Mouse (Mus musculus) lung, postnatal 0 days (tissue): ENCODE measurements around the gene Atp2a2. TPM values are rescaled to one million over a fixed set of nuclear protein-coding genes. Genes with fewer than 3 reads are reported as not detected.

ENCODE experiments used
- ATAC-seq: fragments of 200-750 bp; cut with Nextera tagmentation; 2 replicates; pipeline ENCODE4 v1.8.0; 2017; ENCODE audit warnings: moderate library complexity
- DNase-seq: peaks from one replicate; pipeline ENCODE4 v3.0.0-alpha.2; 2016; ENCODE audit warnings: low spot score
- H3K27ac ChIP-seq: fragments of 300-500 bp; sonication (generic); 2 replicates; pipeline ENCODE4 v1.5.1; 2014; ENCODE audit warnings: antibody characterized with exemption, mild to moderate bottlenecking, low read length, mixed read lengths
- H3K27me3 ChIP-seq: fragments of 300-500 bp; sonication (generic); replicated peaks from 2 replicates; pipeline ENCODE4 v1.6.1; 2014; ENCODE audit warnings: low read length, mixed read lengths; ENCODE audit not compliant: insufficient read depth
- H3K36me3 ChIP-seq: fragments of 300-500 bp; sonication (generic); 2 replicates; pipeline ENCODE4 v1.6.1; 2014; ENCODE audit warnings: low read length, mixed read lengths; ENCODE audit not compliant: insufficient read depth
- H3K4me1 ChIP-seq: fragments of 300-500 bp; sonication (generic); 2 replicates; pipeline ENCODE4 v1.6.1; 2014; ENCODE audit warnings: antibody characterized with exemption, low read depth, low read length, mixed read lengths; ENCODE audit not compliant: insufficient read depth
- H3K4me2 ChIP-seq: fragments of 300-500 bp; sonication (generic); replicated peaks from 2 replicates; pipeline ENCODE4 v1.6.1; 2014; ENCODE audit warnings: low read depth, mild to moderate bottlenecking, low read length, moderate library complexity, mixed read lengths
- H3K4me3 ChIP-seq: fragments of 300-500 bp; sonication (generic); 2 replicates; pipeline ENCODE4 v1.5.1; 2014; ENCODE audit warnings: low read depth, low read length
- H3K9ac ChIP-seq: fragments of 300-500 bp; sonication (generic); replicated peaks from 2 replicates; pipeline ENCODE4 v1.6.1; 2014; ENCODE audit warnings: low read depth, mild to moderate bottlenecking
- H3K9me3 ChIP-seq: fragments of 300-500 bp; sonication (generic); 2 replicates; pipeline ENCODE4 v1.6.1; 2016; ENCODE audit warnings: low read length, mixed read lengths
- CTCF ChIP-seq: IDR thresholded peaks from 2 replicates; pipeline ENCODE4 v1.5.1; 2016; ENCODE audit warnings: antibody characterized with exemption, mild to moderate bottlenecking
- EP300 ChIP-seq: IDR thresholded peaks from 2 replicates; pipeline ENCODE4 v1.6.1; 2016; ENCODE audit warnings: antibody characterized with exemption, mild to moderate bottlenecking, control low read depth
- WGBS: fragments of 180-500 bp; shearing (Covaris S2); extraction: QIAGEN DNeasy Blood & Tissue Kit; methylation state at CpG from one replicate; pipeline ENCODE4 v1.1.7; 2014; 5-methylcytosine and 5-hydroxymethylcytosine counted together
- polyA plus RNA-seq: library from polyadenylated mRNA; unstranded; fragments of >200 nt; fragmentation: Nextera tagmentation; extraction: Ambion mirVana; gene quantifications from 2 replicates; pipeline ENCODE4 v1.2.1, GENCODE M21; 2015

Atp2a2 gene
- polyA plus RNA-seq, 1 experiment from 2014 or later: 27.4 TPM

DNA sequence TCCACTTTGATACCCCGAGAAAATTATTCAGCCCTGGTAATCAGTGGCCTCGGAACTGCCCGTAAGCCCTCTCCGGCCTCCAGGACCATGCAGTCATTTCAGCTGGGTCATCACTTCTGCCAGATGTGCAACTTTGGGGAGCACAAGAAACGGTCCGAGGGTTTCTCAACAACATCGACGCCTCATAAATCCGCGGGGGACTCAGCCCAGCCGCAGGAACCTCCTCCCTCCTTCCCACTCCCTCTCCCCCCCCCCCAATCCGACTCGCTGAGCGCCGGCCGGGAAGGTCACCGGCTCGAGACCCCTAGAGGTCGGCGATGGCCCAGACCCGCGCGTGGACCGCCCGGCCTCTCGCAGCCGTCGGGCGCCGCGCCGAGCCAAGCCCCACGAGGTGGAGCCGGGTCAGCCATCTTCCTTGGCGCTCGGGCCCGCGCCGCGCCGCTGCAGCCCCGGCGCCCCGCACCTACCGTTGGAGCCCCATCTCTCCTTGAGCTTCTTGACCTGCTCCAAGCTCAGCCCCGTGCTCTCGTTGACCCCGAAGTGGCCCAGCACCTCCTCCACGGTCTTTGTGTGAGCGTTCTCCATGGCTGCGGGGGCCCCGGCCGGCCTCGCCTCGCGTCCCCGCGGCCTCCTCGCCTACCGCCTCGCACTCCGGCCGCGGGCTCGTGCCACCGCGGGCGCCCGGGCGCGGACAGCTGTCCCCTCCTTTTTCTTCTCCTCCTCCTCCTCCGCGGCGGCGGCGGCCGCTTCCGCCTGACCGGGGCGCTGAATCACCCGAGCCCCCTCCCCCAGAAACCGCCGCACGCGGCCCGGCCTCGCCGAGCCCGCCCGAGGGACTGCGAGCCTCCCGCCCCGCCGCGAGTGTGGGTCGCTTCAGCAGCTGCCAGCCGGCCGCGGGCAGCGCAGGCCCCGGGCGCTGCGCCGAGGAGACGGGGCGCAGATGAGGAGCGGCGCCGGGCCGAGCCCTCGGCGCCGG is 636 bp downstream of the Atp2a2 start:
- DNase-seq: peak; percentile 57
- Histone ChIP-seq H3K9ac (peak overlapping the region; percentile 92), H3K9me3 (no peaks in the 10 kb centered on the region), H3K4me2 (peak overlapping the region; percentile 87), H3K4me3 (peak overlapping the region; percentile 92), H3K27ac (peak overlapping the region; percentile 99), H3K36me3 (no peaks in the 10 kb centered on the region), H3K4me1 (peaks cover 6% of the 10 kb centered on the region; the same call in 1 of the 2 replicates), H3K27me3 (no peaks in the 10 kb centered on the region)
- TF ChIP-seq EP300 (no peak), CTCF (peak; percentile 13; the same call in 1 of the 2 replicates)
- ATAC-seq: peak; percentile 43
- WGBS: under 1% methylated on average over 77 of the region's 113 CpGs

DNA sequence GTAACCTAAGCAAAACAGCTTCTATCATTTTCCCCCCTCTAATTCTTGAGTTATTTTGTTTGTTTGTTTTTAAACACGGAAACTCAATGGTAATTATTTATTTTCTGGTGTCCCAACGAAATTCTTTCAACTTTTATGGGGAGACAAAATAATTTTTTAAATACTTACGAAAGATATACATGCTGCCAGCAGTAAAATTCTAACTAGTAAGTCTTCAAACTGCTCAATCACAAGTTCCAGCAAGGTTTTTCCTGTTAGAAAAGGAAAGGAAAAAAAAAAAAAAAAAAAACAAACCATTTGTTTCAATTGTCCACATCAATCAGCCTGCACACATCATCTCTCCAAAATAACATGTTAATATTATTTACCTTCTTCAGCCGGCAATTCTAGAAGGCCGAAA is 1.5 kb downstream of the Atp2a2 start:
- Histone ChIP-seq H3K27me3 (no peaks in the 10 kb centered on the region), H3K27ac (peak overlapping the region; percentile 99; the same call in 1 of the 2 replicates), H3K9me3 (no peaks in the 10 kb centered on the region), H3K4me2 (peak overlapping the region; percentile 87), H3K4me1 (peaks cover 6% of the 10 kb centered on the region; the same call in 1 of the 2 replicates), H3K36me3 (peaks cover 6% of the 10 kb centered on the region; the same call in 1 of the 2 replicates), H3K4me3 (peak overlapping the region; percentile 92), H3K9ac (peak overlapping the region; percentile 92; the same call in 1 of the 2 replicates)
- WGBS: 18% methylated on average over 5 of the region's 5 CpGs
- TF ChIP-seq CTCF (no peak), EP300 (no peak)
- no peak for DNase-seq
- ATAC-seq: no peak

DNA sequence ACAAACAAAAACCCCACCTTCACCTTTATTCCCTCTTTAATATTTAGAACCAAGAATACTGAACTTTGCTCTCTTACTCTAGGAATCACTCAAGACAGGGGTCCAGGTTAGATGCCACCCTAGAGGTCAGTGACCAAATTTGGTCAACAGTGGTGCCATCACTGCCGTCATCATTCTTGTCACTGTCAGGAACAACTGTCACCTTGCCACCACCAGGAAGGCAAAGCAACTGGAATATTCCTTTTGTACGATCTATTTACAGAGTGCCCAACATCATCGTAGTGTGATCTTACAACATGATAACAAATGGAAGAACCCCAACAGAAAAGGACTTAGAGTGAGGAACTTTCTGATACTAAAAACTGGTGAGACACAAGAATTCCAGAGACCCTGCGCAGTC is 1.9 kb downstream of the Atp2a2 start:
- DNase-seq (no peak), ATAC-seq (no peak)
- Histone ChIP-seq H3K36me3 (peaks cover 8% of the 10 kb centered on the region; the same call in 1 of the 2 replicates), H3K27ac (no peak overlapping the region), H3K4me2 (peak overlapping the region; percentile 87), H3K9me3 (no peaks in the 10 kb centered on the region), H3K4me3 (peak overlapping the region; percentile 92; the same call in 1 of the 2 replicates), H3K4me1 (peaks cover 6% of the 10 kb centered on the region; the same call in 1 of the 2 replicates), H3K27me3 (no peaks in the 10 kb centered on the region), H3K9ac (0 out of 2 replicates have a peak overlapping the region, but pooled peaks have one; percentile 12)
- TF ChIP-seq EP300: no peak
- no peak for TF ChIP-seq CTCF
- WGBS: 23% methylated on average over 4 of the region's 4 CpGs

DNA sequence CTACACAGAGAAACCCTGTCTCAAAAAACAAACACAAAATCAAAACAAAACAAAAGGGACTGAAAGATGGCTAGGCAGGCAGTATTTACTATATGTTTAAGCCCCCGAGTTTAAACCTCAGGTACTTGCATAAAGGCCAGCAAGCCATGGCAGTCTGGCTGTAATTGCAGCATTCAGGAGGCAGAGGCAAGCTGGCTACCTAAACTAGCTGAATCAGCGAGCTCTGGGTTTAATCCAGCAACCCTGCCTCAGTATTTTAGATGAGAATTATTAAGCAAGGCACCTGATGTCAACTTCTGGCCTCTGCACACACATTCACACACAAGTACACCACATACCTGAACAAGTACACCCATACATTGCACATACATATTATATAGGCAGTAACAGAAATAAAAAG is 4.0 kb downstream of the Atp2a2 start:
- H3K9ac ChIP-seq: no peak overlapping the region
- H3K4me2 ChIP-seq: peak overlapping the region; percentile 15; the same call in 1 of the 2 replicates
- WGBS: 33% methylated on average over 2 of the region's 2 CpGs

DNA sequence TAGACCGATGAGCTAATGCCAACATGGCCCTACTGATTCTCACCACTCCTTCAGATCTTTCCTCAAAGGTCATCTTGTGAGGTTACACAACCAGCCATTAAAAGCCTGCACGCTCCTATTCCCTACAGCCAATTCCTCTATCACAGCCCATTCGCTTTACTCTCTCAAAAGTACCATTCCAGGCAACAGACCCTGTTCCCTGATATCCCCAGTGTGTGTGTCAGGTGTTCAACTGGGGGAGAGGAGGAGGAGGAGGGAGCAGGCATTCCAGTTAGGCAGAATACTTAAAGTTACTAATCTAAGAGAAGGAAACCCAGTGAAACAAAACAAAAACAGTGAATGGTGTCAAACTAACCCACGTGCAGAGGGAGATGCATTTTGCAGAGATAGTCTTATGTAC is 5.0 kb downstream of the Atp2a2 start:
- Histone ChIP-seq H3K4me2 (no peak overlapping the region), H3K4me1 (peaks cover 6% of the 10 kb centered on the region; the same call in 1 of the 2 replicates), H3K4me3 (no peak overlapping the region), H3K27me3 (no peaks in the 10 kb centered on the region), H3K27ac (no peak overlapping the region), H3K9me3 (no peaks in the 10 kb centered on the region), H3K9ac (no peak overlapping the region), H3K36me3 (peaks cover 8% of the 10 kb centered on the region; the same call in 1 of the 2 replicates)
- DNase-seq (no peak), ATAC-seq (no peak)
- 76% methylated on average over 4 of the region's 4 CpGs for WGBS
- TF ChIP-seq CTCF: no peak
- no peak for TF ChIP-seq EP300

More for the DNA sequence above, 4.0 kb downstream of the Atp2a2 start:
- ATAC-seq: no peak
- Histone ChIP-seq H3K4me3 (no peak overlapping the region), H3K36me3 (peaks cover 8% of the 10 kb centered on the region; the same call in 1 of the 2 replicates), H3K27ac (no peak overlapping the region), H3K27me3 (no peaks in the 10 kb centered on the region), H3K4me1 (peaks cover 6% of the 10 kb centered on the region; the same call in 1 of the 2 replicates), H3K9me3 (no peaks in the 10 kb centered on the region)
- no peak for TF ChIP-seq CTCF
- no peak for TF ChIP-seq EP300
- no peak for DNase-seq

DNA sequence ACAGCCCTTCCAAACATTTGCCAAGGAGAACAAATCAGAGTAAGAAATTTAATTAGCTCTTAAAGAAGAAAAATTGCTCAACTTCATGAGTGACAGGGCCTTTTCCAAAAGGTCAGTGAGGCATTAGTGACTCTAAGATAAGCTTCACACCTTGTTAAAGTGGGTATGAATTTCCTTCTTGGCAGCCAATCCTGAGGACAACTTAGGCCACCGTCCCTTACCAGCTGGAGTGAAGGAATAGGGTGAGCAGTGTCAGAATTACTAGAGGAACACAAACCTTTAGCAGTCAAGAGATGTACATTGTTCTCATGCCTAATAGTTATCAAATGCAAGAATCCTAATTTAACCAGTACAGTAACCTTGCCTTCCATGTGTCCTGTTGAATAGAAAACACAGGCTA is 7.6 kb downstream of the Atp2a2 start:
- peaks cover 18% of the 10 kb centered on the region for H3K36me3 ChIP-seq
- 21% methylated on average over 1 of the region's 1 CpGs for WGBS

More for the DNA sequence above, 7.6 kb downstream of the Atp2a2 start:
- ATAC-seq: no peak
- TF ChIP-seq CTCF (no peak), EP300 (no peak)
- H3K27ac ChIP-seq: no peak overlapping the region
- no peak overlapping the region for H3K9ac ChIP-seq
- no peak overlapping the region for H3K4me3 ChIP-seq
- no peaks in the 10 kb centered on the region for H3K4me1 ChIP-seq
- no peak for DNase-seq
- H3K4me2 ChIP-seq: no peak overlapping the region
- H3K9me3 ChIP-seq: no peaks in the 10 kb centered on the region
- no peaks in the 10 kb centered on the region for H3K27me3 ChIP-seq
